Mouse (Mus musculus): ENCODE measurements around the gene Scn4a. TPM values are rescaled to one million over a fixed set of nuclear protein-coding genes. Genes with fewer than 3 reads are reported as not detected.
"Not testable (repeated sequence)": the region's sequence is repeated elsewhere in the genome, so short reads cannot be mapped to it uniquely, and the experiment has no call there.

Gene Scn4a
- polyA plus RNA-seq, 1 experiment from 2014 or later, result 0.03 TPM

DNA sequence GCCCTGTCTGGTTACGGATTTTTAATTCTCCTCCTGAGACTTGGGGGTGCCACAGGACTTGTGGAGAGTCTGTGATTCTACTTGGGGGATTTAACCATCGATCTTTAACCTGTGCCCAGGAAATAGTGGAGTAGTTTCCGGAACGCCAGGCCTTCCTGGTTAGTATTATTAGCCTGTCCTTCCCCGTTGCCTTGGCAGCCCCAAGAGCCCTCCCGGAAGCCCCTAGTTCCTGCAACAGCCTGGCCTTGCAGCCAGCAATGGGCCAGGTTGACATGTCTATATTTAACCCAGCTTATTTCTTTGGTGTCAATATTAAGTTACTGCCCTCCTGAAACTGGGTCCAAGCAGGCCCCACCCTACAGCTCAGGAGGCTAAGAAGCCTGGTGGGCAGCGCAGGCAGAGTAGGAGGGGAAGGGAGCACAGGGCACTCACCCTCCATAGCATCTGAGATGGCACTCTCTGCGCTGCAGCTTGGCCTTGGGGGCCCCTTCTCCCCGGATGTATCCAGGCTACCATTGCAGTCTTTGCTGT, 12.0 kb downstream of the Scn4a start:
- WGBS (ENCODE audit: missing documents), result 37% methylated on average over 9 of the region's 9 CpGs
- H3K79me2 ChIP-seq (ENCODE audit: inconsistent target), result no peaks in the 10 kb centered on the region
- no peak overlapping the region for H3K4me3 ChIP-seq (ENCODE audit: inconsistent target)
- no peak overlapping the region for H3K27ac ChIP-seq
- no peaks in the 10 kb centered on the region for H3K36me3 ChIP-seq (ENCODE audit: inconsistent target)

DNA sequence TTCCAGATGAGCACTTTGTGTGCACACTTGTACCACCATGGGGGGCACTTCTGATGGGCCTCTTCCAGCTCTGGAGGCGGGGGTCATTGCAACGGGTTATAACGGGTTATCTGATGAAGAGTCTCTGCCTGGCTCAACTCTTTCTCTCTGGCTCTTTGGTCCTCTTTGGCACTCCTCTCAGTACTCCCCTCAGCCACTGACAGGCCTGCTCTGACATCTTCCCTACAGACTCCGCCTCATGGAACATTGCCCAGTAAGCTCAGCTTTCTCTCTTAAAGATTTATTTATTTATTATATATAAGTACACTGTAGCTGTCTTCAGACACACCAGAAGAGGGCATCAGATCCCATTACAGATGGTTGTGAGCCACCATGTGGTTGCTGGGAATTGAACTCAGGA, 13.8 kb downstream of the Scn4a start:
- H3K79me2 ChIP-seq (ENCODE audit: inconsistent target); H3K27ac ChIP-seq; H3K36me3 ChIP-seq (ENCODE audit: inconsistent target); H3K4me3 ChIP-seq (ENCODE audit: inconsistent target): not testable (repeated sequence)
- 100% methylated on average over 4 of the region's 4 CpGs for WGBS (ENCODE audit: missing documents)

DNA sequence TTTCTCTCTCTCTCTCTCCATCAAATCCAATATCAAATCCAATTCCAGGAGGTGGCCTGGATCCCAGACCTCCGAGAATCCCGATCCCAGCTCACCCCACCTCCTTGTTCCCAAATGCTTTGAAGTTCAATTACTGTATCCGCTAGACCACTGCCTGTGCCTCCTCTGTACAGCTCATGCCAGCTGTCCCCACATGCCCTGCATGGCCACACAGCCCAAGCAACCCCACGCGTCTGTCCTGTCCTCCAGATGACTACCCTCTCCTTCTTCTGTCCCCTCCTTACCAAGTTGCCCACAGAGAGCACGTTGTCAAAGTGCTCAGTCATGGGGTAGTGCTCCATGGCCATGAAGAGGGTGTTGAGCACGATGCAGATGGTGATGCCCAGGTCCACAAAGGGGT, 14.2 kb downstream of the Scn4a start:
- Histone ChIP-seq H3K27ac (no peak overlapping the region), H3K4me3 (ENCODE audit: inconsistent target) (no peak overlapping the region), H3K36me3 (ENCODE audit: inconsistent target) (no peaks in the 10 kb centered on the region), H3K79me2 (ENCODE audit: inconsistent target) (no peaks in the 10 kb centered on the region)
- WGBS (ENCODE audit: missing documents), result 92% methylated on average over 7 of the region's 7 CpGs

DNA sequence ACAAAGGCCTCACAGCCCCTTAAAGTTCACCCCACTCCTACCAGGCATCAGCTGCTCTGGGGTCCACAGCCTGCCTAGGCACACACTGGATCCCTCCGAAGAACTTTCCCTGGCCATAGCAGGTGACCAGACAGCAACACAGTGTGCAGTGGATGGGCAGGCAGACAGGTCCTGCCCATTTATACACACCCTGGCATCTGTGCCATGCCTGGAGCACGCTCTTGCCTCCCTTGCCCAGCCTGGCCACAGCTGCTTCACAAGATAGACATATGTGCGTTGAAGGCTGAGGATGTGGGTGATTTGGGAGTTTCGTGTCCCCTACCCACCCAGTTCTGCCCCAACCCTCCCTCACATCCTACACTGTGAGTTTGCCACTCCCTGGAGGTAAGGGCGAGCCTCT, 15.1 kb downstream of the Scn4a start:
- Histone ChIP-seq H3K36me3 (ENCODE audit: inconsistent target) (no peaks in the 10 kb centered on the region), H3K27ac (no peak overlapping the region)
- WGBS (ENCODE audit: missing documents), result 94% methylated on average over 5 of the region's 5 CpGs

DNA sequence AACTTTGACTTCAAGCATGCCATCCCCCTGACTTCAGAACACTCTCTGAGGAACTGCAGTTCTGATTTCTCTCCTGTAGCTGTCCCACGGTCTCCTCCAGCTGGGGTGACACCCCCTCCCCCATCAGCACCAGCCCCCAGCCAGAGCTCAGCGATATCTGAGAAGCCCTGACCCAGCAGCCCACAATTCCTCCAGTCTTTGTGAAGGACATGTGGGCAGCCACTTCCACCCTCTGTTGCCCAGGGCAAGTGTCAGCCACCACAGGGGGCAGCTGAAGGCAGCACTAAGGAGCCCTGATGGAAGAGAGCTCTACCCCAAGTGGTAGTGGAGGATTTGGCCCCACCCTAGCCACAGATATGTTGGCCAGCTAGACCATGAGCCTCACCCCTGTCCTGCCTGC, 19.0 kb downstream of the Scn4a start:
- WGBS (ENCODE audit: missing documents), result 27% methylated on average over 2 of the region's 2 CpGs
- no peak overlapping the region for H3K4me3 ChIP-seq (ENCODE audit: inconsistent target)
- H3K79me2 ChIP-seq (ENCODE audit: inconsistent target), result no peaks in the 10 kb centered on the region
- no peak overlapping the region for H3K27ac ChIP-seq
- H3K36me3 ChIP-seq (ENCODE audit: inconsistent target), result no peaks in the 10 kb centered on the region

More for the DNA sequence above, 15.1 kb downstream of the Scn4a start:
- no peak overlapping the region for H3K4me3 ChIP-seq (ENCODE audit: inconsistent target)
- H3K79me2 ChIP-seq (ENCODE audit: inconsistent target), result no peaks in the 10 kb centered on the region

DNA sequence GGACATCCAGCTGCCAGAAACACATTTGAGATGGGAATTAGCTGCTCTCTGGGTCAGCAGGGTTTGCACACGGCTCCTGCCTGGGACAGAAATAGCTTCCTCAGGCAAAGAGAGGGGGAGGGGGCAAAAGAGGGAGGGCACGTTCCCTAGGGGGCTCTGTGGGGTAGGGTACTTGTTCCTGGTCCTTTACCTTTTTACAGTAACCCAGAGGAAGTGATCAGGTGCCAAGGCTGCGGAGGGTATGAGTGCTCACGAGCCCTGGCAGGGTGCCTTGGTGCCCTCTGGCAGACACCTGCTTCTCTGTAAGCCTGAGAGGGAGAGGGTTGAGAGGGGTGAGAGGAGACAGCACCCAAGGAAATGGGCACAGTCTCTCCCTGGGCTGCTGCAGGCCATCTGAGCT, 20.6 kb downstream of the Scn4a start:
- H3K27ac ChIP-seq, result no peak overlapping the region
- 43% methylated on average over 4 of the region's 4 CpGs for WGBS (ENCODE audit: missing documents)
- H3K36me3 ChIP-seq (ENCODE audit: inconsistent target), result no peaks in the 10 kb centered on the region
- no peaks in the 10 kb centered on the region for H3K79me2 ChIP-seq (ENCODE audit: inconsistent target)
- no peak overlapping the region for H3K4me3 ChIP-seq (ENCODE audit: inconsistent target)

DNA sequence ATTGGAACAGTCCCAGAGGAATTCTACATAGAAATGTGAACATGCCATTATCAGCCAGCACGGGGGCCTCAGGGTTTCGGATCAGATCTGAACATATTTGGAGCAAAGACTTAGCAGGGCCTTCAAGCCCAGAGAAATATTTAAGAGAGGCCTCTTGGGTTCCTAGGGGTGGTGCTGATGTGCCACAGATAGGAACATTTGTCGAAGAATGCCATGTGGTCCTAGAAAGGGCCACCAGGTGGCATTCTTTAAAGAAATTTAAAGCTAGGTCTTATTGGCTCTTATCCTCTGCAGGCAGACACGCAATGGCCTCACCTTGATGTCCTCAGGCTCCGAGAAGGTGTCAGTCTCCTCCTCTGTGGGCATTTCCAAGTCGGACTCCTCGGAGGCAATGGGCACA, 23.4 kb downstream of the Scn4a start:
- 20% methylated on average over 7 of the region's 7 CpGs for WGBS (ENCODE audit: missing documents)

DNA sequence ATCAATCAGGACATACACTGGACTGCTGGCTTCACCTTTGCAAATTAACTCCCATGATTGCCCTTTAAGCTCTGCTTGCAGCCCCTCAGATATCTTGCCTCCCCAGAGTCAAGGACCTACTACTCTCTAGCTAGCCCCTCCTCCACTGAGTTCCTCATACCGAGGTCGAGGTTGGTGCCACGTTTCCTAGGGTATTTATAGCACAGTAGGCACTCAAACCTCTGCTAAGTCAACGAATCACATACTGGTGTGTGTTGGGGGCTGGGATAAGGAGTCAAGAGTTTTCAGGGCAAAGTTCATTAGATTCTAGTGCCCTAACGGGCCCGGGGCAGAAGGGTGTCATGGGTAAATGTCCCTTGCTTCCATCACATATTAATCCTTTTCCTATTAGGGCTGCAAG, 24.0 kb downstream of the Scn4a start:
- WGBS (ENCODE audit: missing documents), result 15% methylated on average over 6 of the region's 6 CpGs
- Histone ChIP-seq H3K27ac (no peak overlapping the region), H3K79me2 (ENCODE audit: inconsistent target) (no peaks in the 10 kb centered on the region), H3K36me3 (ENCODE audit: inconsistent target) (no peaks in the 10 kb centered on the region), H3K4me3 (ENCODE audit: inconsistent target) (no peak overlapping the region)

More for the DNA sequence above, 23.4 kb downstream of the Scn4a start:
- Histone ChIP-seq H3K36me3 (ENCODE audit: inconsistent target) (no peaks in the 10 kb centered on the region), H3K27ac (no peak overlapping the region), H3K4me3 (ENCODE audit: inconsistent target) (no peak overlapping the region), H3K79me2 (ENCODE audit: inconsistent target) (no peaks in the 10 kb centered on the region)

DNA sequence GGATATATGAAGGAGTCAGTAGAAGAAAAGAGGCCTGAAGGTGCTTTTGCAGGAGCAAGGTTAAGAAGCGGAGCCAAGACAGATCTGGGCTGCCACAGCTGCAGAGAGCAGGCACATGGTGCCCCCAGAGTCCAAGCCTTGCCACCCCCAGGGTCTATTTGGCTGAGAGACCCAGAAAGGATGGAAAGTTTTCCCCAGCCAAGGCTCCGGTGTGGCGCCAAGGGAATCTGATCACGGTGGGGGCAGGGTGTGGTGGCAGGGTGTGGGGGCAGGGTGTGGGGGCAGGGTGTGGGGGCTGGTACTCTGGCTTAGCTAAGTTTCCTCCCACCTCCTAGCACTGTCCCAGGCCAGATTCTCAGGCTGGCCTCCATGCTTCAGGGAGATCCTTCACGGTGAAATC, 24.6 kb downstream of the Scn4a start:
- no peaks in the 10 kb centered on the region for H3K36me3 ChIP-seq (ENCODE audit: inconsistent target)
- H3K79me2 ChIP-seq (ENCODE audit: inconsistent target), result no peaks in the 10 kb centered on the region
- 87% methylated on average over 5 of the region's 5 CpGs for WGBS (ENCODE audit: missing documents)
- no peak overlapping the region for H3K4me3 ChIP-seq (ENCODE audit: inconsistent target)
- H3K27ac ChIP-seq, result no peak overlapping the region

DNA sequence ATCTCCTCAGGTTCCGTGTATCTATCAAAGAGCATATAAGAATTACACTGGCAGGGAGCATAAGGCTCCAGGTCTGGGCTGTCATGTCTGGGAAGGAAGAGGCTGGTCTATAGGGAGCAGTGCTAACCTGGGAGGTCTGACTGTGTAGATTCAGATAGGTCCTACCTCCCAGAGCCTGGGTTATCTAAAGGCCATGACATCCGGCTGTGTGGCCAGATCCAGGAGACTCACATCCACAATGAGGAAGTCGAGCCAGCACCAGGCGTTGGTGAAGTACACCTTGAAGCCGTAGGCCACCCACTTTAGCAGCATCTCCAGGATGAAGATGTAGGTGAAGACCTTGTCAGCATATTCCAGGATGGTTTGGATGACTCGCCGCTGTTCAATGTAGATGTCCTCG, 26.6 kb downstream of the Scn4a start:
- no peaks in the 10 kb centered on the region for H3K36me3 ChIP-seq (ENCODE audit: inconsistent target)
- no peak overlapping the region for H3K4me3 ChIP-seq (ENCODE audit: inconsistent target)
- H3K27ac ChIP-seq, result no peak overlapping the region
- no peaks in the 10 kb centered on the region for H3K79me2 ChIP-seq (ENCODE audit: inconsistent target)
- 78% methylated on average over 8 of the region's 8 CpGs for WGBS (ENCODE audit: missing documents)

DNA sequence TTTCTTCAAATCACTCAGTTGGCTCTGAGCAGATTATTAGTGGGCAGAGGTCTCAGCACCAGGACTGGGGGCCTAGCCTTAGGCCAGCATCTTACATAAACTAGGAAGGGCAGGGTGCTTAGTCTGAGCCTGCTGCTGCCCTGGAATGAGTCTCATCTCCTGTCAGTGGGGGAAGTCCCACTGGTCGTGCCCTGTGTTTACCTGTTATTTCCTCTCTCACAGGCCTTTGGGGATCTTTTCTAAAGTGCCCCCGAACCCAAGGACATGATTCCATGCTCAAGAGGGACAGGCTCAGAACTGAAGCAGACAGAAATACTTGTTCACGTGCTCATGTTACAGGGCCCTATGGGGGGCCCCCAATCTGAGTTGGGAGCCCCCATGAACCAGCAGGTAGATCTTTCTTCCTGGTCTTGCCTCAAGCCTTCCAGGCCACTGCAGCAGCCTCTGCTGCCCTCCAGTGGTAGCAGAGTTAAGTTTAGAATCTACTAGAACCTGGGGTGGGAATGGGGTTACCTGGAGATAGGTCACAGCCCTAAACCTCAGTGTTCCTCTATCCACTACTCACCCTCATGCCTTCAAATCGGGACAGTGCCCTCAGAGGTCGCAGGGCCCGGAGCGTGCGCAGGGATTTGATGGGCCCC, 27.4 kb downstream of the Scn4a start:
- Histone ChIP-seq H3K27ac (no peak overlapping the region), H3K36me3 (ENCODE audit: inconsistent target) (no peaks in the 10 kb centered on the region), H3K79me2 (ENCODE audit: inconsistent target) (no peaks in the 10 kb centered on the region), H3K4me3 (ENCODE audit: inconsistent target) (no peak overlapping the region)
- WGBS (ENCODE audit: missing documents), result 58% methylated on average over 8 of the region's 8 CpGs

DNA sequence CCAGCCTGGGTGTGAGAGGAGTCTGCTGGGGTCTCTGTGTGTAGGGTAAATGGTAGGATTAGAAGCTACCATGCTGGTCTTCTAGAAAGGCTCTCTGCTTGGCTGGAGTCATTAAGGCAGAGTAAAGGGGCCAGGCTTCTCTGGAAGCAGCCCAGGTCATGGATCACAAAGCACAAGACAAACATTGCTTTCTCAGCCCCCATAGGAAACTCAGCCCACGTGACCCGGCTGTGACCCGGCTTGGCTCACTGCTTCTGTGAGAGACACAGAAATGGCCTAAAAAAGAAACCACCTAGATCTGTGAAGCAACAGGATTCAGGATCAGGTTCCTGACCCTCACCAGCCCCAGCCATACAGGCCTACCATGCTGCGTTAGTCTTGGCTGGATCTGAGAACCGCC, 28.2 kb downstream of the Scn4a start:
- H3K79me2 ChIP-seq (ENCODE audit: inconsistent target), result no peaks in the 10 kb centered on the region
- H3K27ac ChIP-seq, result no peak overlapping the region
- 89% methylated on average over 5 of the region's 5 CpGs for WGBS (ENCODE audit: missing documents)
- no peaks in the 10 kb centered on the region for H3K36me3 ChIP-seq (ENCODE audit: inconsistent target)
- H3K4me3 ChIP-seq (ENCODE audit: inconsistent target), result no peak overlapping the region

DNA sequence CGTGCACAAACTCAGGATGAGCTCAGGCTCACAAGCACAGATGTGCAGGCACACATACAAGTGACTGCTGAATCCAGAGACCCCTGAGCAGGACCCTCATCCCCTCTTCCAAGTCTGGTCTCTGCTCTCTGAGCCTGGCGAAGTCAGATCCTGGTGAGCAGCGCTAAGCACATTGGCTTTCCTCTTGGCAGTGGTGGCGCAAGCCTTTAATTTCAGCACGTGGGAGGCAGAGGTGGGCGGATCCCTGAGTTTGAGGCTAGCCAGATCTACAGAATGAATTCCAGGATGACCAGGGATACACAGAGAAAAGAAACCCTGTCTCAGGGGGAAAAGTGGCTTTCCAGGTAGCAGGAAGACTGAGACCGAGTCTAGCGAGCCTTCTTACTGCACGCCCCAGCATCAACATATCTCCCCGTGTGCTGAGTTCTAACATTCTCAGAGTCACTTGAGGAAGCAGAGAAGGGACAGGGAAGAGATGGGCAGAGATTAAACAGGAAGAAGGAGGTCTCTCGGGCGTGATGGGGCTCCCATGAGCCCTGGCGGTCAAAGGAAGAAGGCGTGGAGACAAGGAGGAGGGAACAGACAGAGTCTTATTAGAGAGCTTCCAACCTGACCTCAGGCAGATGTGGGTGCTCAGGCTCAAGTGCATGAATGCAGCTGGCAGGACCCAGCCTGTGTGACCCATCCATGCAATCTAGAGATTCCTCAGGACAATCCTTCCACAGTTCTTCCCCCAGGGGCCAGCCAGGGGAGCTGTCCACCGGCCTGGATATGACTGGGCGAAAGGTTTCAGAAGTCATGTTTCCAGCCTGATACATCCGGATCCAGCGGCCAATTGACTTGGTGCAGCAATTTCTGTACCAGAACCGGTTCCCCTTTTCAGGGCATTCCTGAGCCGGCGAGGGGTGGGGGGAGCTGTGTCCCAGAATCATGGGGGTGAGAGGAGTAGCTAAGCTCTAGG, 34.4 kb downstream of the Scn4a start:
- peak overlapping the region; percentile 45 for H3K27ac ChIP-seq

DNA sequence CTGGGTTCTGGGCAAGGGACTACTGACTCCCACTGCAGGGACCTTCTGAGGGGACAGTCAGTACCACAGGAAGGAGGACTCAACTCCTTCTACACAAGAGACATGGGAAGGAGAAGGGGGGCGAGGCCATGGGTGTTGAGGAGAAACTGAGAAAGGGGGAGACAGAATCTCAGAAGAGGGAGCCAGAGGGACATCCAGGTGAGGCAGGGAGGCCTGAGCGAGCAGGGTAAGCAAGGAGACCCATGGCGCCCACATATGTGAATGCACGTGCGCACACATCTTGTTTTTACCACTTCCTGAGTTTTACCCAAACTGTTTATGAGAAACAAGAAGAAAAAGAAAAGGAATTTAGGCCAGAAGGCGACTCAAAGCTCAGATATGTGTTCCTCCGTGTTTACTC, 35.3 kb downstream of the Scn4a start:
- Histone ChIP-seq H3K4me3 (ENCODE audit: inconsistent target) (no peak overlapping the region), H3K79me2 (ENCODE audit: inconsistent target) (no peaks in the 10 kb centered on the region), H3K36me3 (ENCODE audit: inconsistent target) (no peaks in the 10 kb centered on the region), H3K27ac (no peak overlapping the region)
- WGBS (ENCODE audit: missing documents), result 69% methylated on average over 7 of the region's 7 CpGs

More for the DNA sequence above, 34.4 kb downstream of the Scn4a start:
- Histone ChIP-seq H3K4me3 (ENCODE audit: inconsistent target) (no peak overlapping the region), H3K36me3 (ENCODE audit: inconsistent target) (no peaks in the 10 kb centered on the region), H3K79me2 (ENCODE audit: inconsistent target) (no peaks in the 10 kb centered on the region)
- WGBS (ENCODE audit: missing documents), result 46% methylated on average over 21 of the region's 21 CpGs

DNA sequence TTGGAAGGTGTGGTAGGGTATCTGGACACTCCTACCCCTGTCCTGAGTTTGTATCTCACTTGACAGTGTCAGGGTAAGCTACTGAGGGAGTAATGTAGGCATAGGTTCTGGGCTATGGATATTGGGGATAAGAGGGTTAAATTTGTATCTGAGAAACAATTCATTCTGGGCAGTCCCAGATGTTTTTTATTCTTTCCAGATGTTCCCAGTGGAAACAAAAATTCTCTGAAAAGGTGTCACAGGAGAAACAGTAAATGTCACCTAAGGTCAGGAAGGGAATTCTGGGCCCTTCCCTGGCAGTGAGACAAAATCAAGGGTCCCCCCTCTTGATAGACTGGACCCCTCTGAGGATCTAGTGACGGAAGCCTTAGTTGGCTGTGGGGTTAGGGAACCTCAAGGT, 36.7 kb downstream of the Scn4a start:
- no peak overlapping the region for H3K4me3 ChIP-seq (ENCODE audit: inconsistent target)
- WGBS (ENCODE audit: missing documents), result 100% methylated on average over 1 of the region's 1 CpGs
- H3K79me2 ChIP-seq (ENCODE audit: inconsistent target), result no peaks in the 10 kb centered on the region
- H3K27ac ChIP-seq, result no peak overlapping the region
- no peaks in the 10 kb centered on the region for H3K36me3 ChIP-seq (ENCODE audit: inconsistent target)
